Mouse (Mus musculus) bone marrow, adult 2 months (tissue): Measurements from ENCODE around the gene Srcin1.

Experiments used
- CTCF ChIP-seq: fragments of 200-500 bp; IDR thresholded peaks from 2 replicates; pipeline ENCODE4 v1.5.1; 2011; ENCODE audit warnings: low read length, control low read depth; ENCODE audit not compliant: control insufficient read depth, insufficient read depth
- POLR2A ChIP-seq: fragments of 200-500 bp; IDR thresholded peaks from 2 replicates; pipeline ENCODE4 v1.6.1; 2011; ENCODE audit warnings: low read depth, mild to moderate bottlenecking, control low read depth, low read length, borderline replicate concordance; ENCODE audit not compliant: control insufficient read depth

GRCm38 (mm10) chr11:97543883-97544282 is 32.1 kb downstream of the Srcin1 start:
- no peak for TF ChIP-seq CTCF
- no peak for TF ChIP-seq POLR2A
